Mouse (Mus musculus) heart, adult 11 months (tissue): ENCODE data around the gene Zfp119b.

Source experiments
- DNase-seq: peaks from one replicate; pipeline ENCODE4 v3.0.0; 2022

Gene Zfp119b

GRCm38 (mm10) chr17:55949400-55949799 is at the start of gene Zfp119b:
TSS of gene Zfp119b (minus strand) at chr17:55949500.
- no peak for DNase-seq

GRCm38 (mm10) chr17:55996007-55996406 is 46.7 kb upstream of the Zfp119b start:
- DNase-seq, result peak; percentile 94

GRCm38 (mm10) chr17:55990278-55990898 is 41.1 kb upstream of the Zfp119b start:
- no peak for DNase-seq

GRCm38 (mm10) chr17:55986030-55986961 is 37.0 kb upstream of the Zfp119b start, which contains the start of gene Fsd1:
TSS of gene Fsd1 (plus strand) at chr17:55986509.
- no peak for DNase-seq

- no peak for DNase-seq
Observed at GRCm38 (mm10) chr17:55977301-55977700, 28.0 kb upstream of the Zfp119b start.

GRCm38 (mm10) chr17:55976255-55976862 is 27.1 kb upstream of the Zfp119b start:
- DNase-seq, result peak; percentile 92

GRCm38 (mm10) chr17:55971453-55971852 is 22.2 kb upstream of the Zfp119b start:
- peak; percentile 89 for DNase-seq

- peak; percentile 90 for DNase-seq
Observed at GRCm38 (mm10) chr17:55969966-55970891, 20.9 kb upstream of the Zfp119b start, which contains the start of gene Shd. TSS of gene Shd (plus strand) at chr17:55970467.

GRCm38 (mm10) chr17:55969560-55969959 is 20.3 kb upstream of the Zfp119b start:
- DNase-seq, result no peak

- DNase-seq, result peak; percentile 95
Observed at GRCm38 (mm10) chr17:55968210-55968609, 18.9 kb upstream of the Zfp119b start.

- peak; percentile 89 for DNase-seq
Observed at GRCm38 (mm10) chr17:55967186-55967585, 17.9 kb upstream of the Zfp119b start.

- peak; percentile 82 for DNase-seq
Observed at GRCm38 (mm10) chr17:55964996-55965395, 15.7 kb upstream of the Zfp119b start.

GRCm38 (mm10) chr17:55964496-55964895 is 15.2 kb upstream of the Zfp119b start:
- DNase-seq, result peak; percentile 90

- DNase-seq, result peak; percentile 87
Observed at GRCm38 (mm10) chr17:55963171-55963570, 13.9 kb upstream of the Zfp119b start.

- peak; percentile 91 for DNase-seq
Observed at GRCm38 (mm10) chr17:55961631-55962030, 12.3 kb upstream of the Zfp119b start.

GRCm38 (mm10) chr17:55960791-55961190 is 11.5 kb upstream of the Zfp119b start:
- DNase-seq, result peak; percentile 87

GRCm38 (mm10) chr17:55959946-55960740 is 10.8 kb upstream of the Zfp119b start:
- peak; percentile 93 for DNase-seq

GRCm38 (mm10) chr17:55958918-55959728 is 9.8 kb upstream of the Zfp119b start, which contains the start of gene Yju2:
TSS of gene Yju2 (plus strand) at chr17:55959099.
- DNase-seq, result peak; percentile 100

- DNase-seq, result no peak
Observed at GRCm38 (mm10) chr17:55958584-55958886, 9.2 kb upstream of the Zfp119b start.
